In genomic region chr2:13834989-13835388, GRCm38 (mm10) we compare ENCODE assay signal across 14 mouse cellular contexts.
"Had no signal": no experiment of that assay in that cellular context is flagged by ENCODE, and none has a peak within 500 bp of the region (broad histone marks: within the 10 kb centered on the region; RNA-seq: fewer than 3 reads in every experiment).

No protein-coding gene starts in this region.

- H3K9me3 ChIP-seq: midbrain, embryonic 13.5 days; midbrain, embryonic 15.5 days; neural tube, embryonic 12.5 days; stomach, embryonic 15.5 days had no signal

- ATAC-seq: midbrain, embryonic 13.5 days; midbrain, embryonic 15.5 days had no signal

- H3K27ac ChIP-seq: midbrain, embryonic 13.5 days; midbrain, embryonic 15.5 days; neural tube, embryonic 12.5 days; stomach, embryonic 15.5 days; stomach, postnatal 0 days had no signal

- DNase-seq: lung, adult 18-20 months; lung, embryonic 14.5 days; lung, postnatal 10 days; lung, postnatal 4 days; right cerebral cortex, postnatal 14 days; thymus, adult 18-20 months; thymus, postnatal 14 days; thymus, postnatal 36 days had no signal

- H3K36me3 ChIP-seq: midbrain, embryonic 13.5 days; midbrain, embryonic 15.5 days; neural tube, embryonic 12.5 days; stomach, embryonic 15.5 days had no signal

- H3K4me3 ChIP-seq: midbrain, embryonic 13.5 days; midbrain, embryonic 15.5 days; neural tube, embryonic 12.5 days; stomach, embryonic 15.5 days had no signal

- H3K9ac ChIP-seq: lung, embryonic 14.5 days; midbrain, embryonic 13.5 days; midbrain, embryonic 15.5 days; neural tube, embryonic 12.5 days; stomach, embryonic 15.5 days had no signal

- H3K4me2 ChIP-seq: lung, embryonic 14.5 days; midbrain, embryonic 11.5 days; midbrain, embryonic 13.5 days; midbrain, embryonic 15.5 days; neural tube, embryonic 12.5 days; stomach, embryonic 15.5 days had no signal

- H3K27me3 ChIP-seq: midbrain, embryonic 13.5 days; midbrain, embryonic 15.5 days; neural tube, embryonic 12.5 days; stomach, embryonic 15.5 days had no signal

- H3K4me1 ChIP-seq: midbrain, embryonic 13.5 days; midbrain, embryonic 15.5 days; neural tube, embryonic 12.5 days; stomach, embryonic 15.5 days had no signal
